Mouse (Mus musculus) midbrain, embryonic 13.5 days (tissue): ENCODE measurements around the gene Vmn1r121. TPM values are rescaled to one million over a fixed set of nuclear protein-coding genes. Genes with fewer than 3 reads are reported as not detected.
"Not testable (repeated sequence)": the region's sequence is repeated elsewhere in the genome, so short reads cannot be mapped to it uniquely, and the experiment has no call there.

Experiments
- ATAC-seq: fragments of 200-750 bp; cut with Nextera tagmentation; 2 replicates; pipeline ENCODE4 v1.8.0; 2017; ENCODE audit warnings: mild to moderate bottlenecking, moderate TSS enrichment, moderate library complexity
- H3K27ac ChIP-seq: fragments of 300-500 bp; sonication (generic); 2 replicates; pipeline ENCODE4 v1.5.1; 2015; ENCODE audit warnings: inconsistent platforms, mild to moderate bottlenecking, moderate library complexity
- H3K27me3 ChIP-seq: fragments of 300-500 bp; sonication (generic); 2 replicates; pipeline ENCODE4 v1.6.1; 2015; ENCODE audit warnings: mild to moderate bottlenecking, inconsistent platforms
- H3K36me3 ChIP-seq: fragments of 300-500 bp; sonication (generic); 2 replicates; pipeline ENCODE4 v1.6.1; 2015; ENCODE audit warnings: mild to moderate bottlenecking, inconsistent platforms
- H3K4me1 ChIP-seq: fragments of 300-500 bp; sonication (generic); replicated peaks from 2 replicates; pipeline ENCODE4 v1.6.1; 2015; ENCODE audit warnings: inconsistent platforms
- H3K4me2 ChIP-seq: fragments of 300-500 bp; sonication (generic); replicated peaks from 2 replicates; pipeline ENCODE4 v1.6.1; 2015; ENCODE audit warnings: moderate library complexity, mild to moderate bottlenecking, inconsistent platforms
- H3K4me3 ChIP-seq: fragments of 300-500 bp; sonication (generic); replicated peaks from 2 replicates; pipeline ENCODE4 v1.5.1; 2015; ENCODE audit warnings: mild to moderate bottlenecking, inconsistent platforms
- H3K9ac ChIP-seq: fragments of 300-500 bp; sonication (generic); replicated peaks from 2 replicates; pipeline ENCODE4 v1.6.1; 2015; ENCODE audit warnings: mild to moderate bottlenecking, inconsistent platforms
- H3K9me3 ChIP-seq: fragments of 300-500 bp; sonication (generic); 2 replicates; pipeline ENCODE4 v1.6.1; 2016; ENCODE audit warnings: mild to moderate bottlenecking, inconsistent platforms
- WGBS: fragments of 180-500 bp; shearing (Covaris S2); methylation state at CpG from one replicate; pipeline ENCODE4 v1.1.7; 2015; 5-methylcytosine and 5-hydroxymethylcytosine counted together
- polyA plus RNA-seq: library from polyadenylated mRNA; unstranded; fragments of >200 nt; fragmentation: Nextera tagmentation; extraction: Ambion mirVana; gene quantifications from 2 replicates; pipeline ENCODE4 v1.2.1, GENCODE M21; 2015

Vmn1r121 gene
- not detected in 2 replicates for polyA plus RNA-seq

DNA sequence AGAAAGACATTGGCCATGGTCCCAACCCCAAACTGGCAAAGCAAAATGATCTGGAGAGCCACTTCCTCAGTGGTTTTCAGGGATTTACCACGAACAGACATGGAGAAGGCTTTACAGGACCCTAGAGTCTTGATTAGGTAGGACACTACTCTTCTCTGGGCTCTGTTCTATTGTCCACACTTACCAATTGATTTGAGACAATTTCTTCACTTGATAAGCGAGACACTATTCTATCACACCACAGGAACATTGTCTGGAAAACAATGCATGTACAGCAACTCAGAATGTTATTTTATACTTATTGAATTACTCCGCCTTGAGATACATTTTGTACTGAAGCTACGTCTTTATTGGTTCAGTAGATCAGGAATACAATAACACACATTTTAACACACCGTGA, at the start of gene Vmn1r121:
Gene Vmn1r121, minus strand, starts transcription at position 101 of the 400 bp plus-strand sequence.
- H3K4me2 ChIP-seq, H3K4me3 ChIP-seq, H3K27me3 ChIP-seq, H3K9me3 ChIP-seq, H3K4me1 ChIP-seq, H3K9ac ChIP-seq, H3K36me3 ChIP-seq, ATAC-seq, H3K27ac ChIP-seq: not testable (repeated sequence)
- WGBS, result 77% methylated on average over 4 of the region's 5 CpGs

DNA sequence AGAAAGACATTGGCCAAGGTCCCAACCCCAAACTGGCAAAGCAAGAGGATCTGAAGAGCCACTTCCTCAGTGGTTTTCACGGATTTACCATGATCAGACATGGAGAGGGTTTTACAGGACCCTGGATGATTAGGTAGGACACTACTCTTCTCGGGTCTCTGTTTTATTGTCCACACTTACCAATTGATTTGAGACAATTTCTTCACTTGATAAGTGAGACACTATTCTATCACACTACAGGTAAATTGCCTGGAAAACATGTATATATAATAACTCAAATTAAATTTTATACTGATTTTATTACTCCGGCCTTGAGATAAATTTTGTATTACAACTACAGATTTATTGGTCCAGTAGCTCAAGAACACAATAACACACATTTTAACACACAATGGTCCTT, 35.7 kb upstream of the Vmn1r121 start, which contains the start of gene Vmn1r122:
Gene Vmn1r122, minus strand, starts transcription at position 101 of the 400 bp plus-strand sequence.
- H3K4me3 ChIP-seq, ATAC-seq, H3K36me3 ChIP-seq, H3K4me2 ChIP-seq, H3K9ac ChIP-seq, H3K27ac ChIP-seq, H3K27me3 ChIP-seq, H3K9me3 ChIP-seq, H3K4me1 ChIP-seq: not testable (repeated sequence)
- 68% methylated on average over 3 of the region's 3 CpGs for WGBS

DNA sequence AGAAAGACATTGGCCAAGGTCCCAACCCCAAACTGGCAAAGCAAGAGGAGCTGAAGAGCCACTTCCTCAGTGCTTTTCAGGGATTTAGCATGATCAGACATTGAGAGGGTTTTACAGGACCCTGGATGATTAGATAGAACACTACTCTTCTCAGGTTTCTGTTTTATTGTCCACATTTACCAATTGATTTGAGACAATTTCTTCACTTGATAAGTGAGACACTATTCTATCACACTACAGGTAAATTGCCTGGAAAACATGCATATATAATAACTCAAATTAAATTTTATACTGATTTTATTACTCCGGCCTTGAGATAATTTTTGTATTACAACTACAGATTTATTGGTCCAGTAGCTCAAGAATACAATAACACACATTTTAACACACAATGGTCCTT, 44.6 kb downstream of the Vmn1r121 start, which contains the start of gene Vmn1r120:
Gene Vmn1r120, minus strand, starts transcription at position 101 of the 400 bp plus-strand sequence.
- H3K4me2 ChIP-seq, H3K9me3 ChIP-seq, H3K4me3 ChIP-seq, H3K36me3 ChIP-seq, ATAC-seq, H3K27ac ChIP-seq, H3K27me3 ChIP-seq, H3K9ac ChIP-seq, H3K4me1 ChIP-seq: not testable (repeated sequence)
- WGBS, result 90% methylated on average over 1 of the region's 1 CpGs

Other genes starting within 250 kb of the Vmn1r121 start
- gene Vmn1r116, start 226.3 kb downstream of the Vmn1r121 start, polyA plus RNA-seq, result not detected in 2 replicates
- gene Vmn1r117, start 214.4 kb downstream of the Vmn1r121 start, polyA plus RNA-seq, result not detected in 2 replicates
- not detected in 2 replicates for gene Vmn1r118, start 186.2 kb downstream of the Vmn1r121 start, polyA plus RNA-seq
- gene Vmn1r119, start 86.1 kb downstream of the Vmn1r121 start, polyA plus RNA-seq, result not detected in 2 replicates
- not detected in 2 replicates for gene Vmn1r120, start 44.7 kb downstream of the Vmn1r121 start, polyA plus RNA-seq
- not detected in 2 replicates for gene Vmn1r122, start 35.6 kb upstream of the Vmn1r121 start, polyA plus RNA-seq
- not detected in 2 replicates for gene Vmn1r123, start 63.7 kb upstream of the Vmn1r121 start, polyA plus RNA-seq
- not detected in 2 replicates for gene Gm5157, start 91.9 kb upstream of the Vmn1r121 start, polyA plus RNA-seq
- not detected in 2 replicates for gene Vmn1r124, start 162.1 kb upstream of the Vmn1r121 start, polyA plus RNA-seq
- gene Vmn1r125, start 173.7 kb upstream of the Vmn1r121 start, polyA plus RNA-seq, result not detected in 2 replicates
- not detected in 2 replicates for gene Vmn1r126, start 203.0 kb upstream of the Vmn1r121 start, polyA plus RNA-seq
- gene Vmn1r127, start 221.3 kb upstream of the Vmn1r121 start, polyA plus RNA-seq, result not detected in 2 replicates